Mouse (Mus musculus): ENCODE measurements at regions not wholly inside any gene's neighbourhood (a gene's known extent, or its start where the extent isn't known, plus 50 kb on each side); places are given as distances from the start of the nearest gene placed in this dataset.
"Not testable (repeated sequence)": the region's sequence is repeated elsewhere in the genome, so short reads cannot be mapped to it uniquely, and the experiment has no call there.

DNA sequence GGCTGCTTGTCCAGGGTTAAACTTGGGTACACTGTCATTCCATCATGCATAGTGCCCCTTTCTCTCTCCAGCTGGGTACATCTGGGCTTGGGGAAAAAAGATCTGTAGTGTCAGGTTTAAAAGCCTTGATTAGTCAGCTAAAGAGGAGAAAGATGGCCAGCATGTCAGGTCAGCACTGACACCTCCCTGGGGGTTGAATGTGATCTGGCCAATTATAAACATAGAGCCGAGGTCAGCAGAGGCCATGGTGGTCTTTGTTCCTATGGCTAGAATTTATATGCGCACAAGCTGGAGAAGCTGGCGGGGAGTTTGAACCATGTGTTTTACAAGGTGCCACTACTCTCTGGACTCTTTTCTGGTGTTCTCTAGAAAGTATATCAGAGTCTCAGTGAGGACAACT, 61.0 kb upstream of the Gm12728 start:
- H3K4me2 ChIP-seq (replicated peaks; ENCODE audit: low read depth, low read length, severe bottlenecking) = no peak overlapping the region
- WGBS = 53% methylated on average over 3 of the region's 3 CpGs
- DNase-seq (ENCODE audit: low spot score) = no peak

DNA sequence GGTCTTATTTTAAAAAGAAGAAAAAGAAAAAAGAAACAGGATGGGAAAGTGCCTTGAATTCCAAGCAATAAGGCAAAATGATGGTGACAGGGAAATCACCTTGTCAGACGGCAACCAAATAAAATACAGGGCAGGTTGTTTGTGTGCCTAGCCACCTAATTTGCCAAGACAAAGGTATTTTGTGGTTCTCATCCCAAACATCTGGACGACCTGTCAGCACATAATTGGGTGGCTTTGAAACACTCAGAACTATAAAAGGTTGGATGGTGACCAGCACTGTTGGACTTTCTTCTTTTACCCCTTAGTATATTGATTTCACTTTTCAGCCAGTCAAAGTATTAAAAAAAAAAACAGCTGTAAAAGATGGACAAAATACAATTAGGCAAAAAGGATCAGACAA, 58.8 kb upstream of the Gm12728 start:
- Histone ChIP-seq H3K9ac (ENCODE audit: low read depth, low read length, severe bottlenecking) (no peak overlapping the region), H3K9me3 (ENCODE audit: control insufficient read depth, low read length) (no peaks in the 10 kb centered on the region), H3K27me3 (ENCODE audit: control insufficient read depth, insufficient read depth, low read length) (no peaks in the 10 kb centered on the region), H3K4me3 (replicated peaks; ENCODE audit: low read length) (no peak overlapping the region), H3K4me2 (replicated peaks; ENCODE audit: low read depth, low read length, severe bottlenecking) (no peak overlapping the region), H3K4me1 (ENCODE audit: control insufficient read depth, insufficient read depth, low read length) (no peaks in the 10 kb centered on the region), H3K36me3 (ENCODE audit: control insufficient read depth, insufficient read depth, low read length) (no peaks in the 10 kb centered on the region), H3K27ac (replicated peaks; ENCODE audit: low read depth, low read length) (no peak overlapping the region)
- 27% methylated on average over 2 of the region's 2 CpGs for WGBS
- no peak for TF ChIP-seq POLR2A (IDR thresholded peaks at IDR 0.05; ENCODE audit: borderline replicate concordance, extremely low read depth, insufficient read depth, insufficient read length)
- DNase-seq (ENCODE audit: low spot score) (no peak), ATAC-seq (ENCODE audit: low FRiP score, low read depth) (no peak)

More for the DNA sequence above, 61.0 kb upstream of the Gm12728 start:
- ATAC-seq (ENCODE audit: low FRiP score, low read depth) = no peak
- TF ChIP-seq POLR2A (IDR thresholded peaks at IDR 0.05; ENCODE audit: borderline replicate concordance, extremely low read depth, insufficient read depth, insufficient read length) = no peak
- H3K9ac ChIP-seq (ENCODE audit: low read depth, low read length, severe bottlenecking) = no peak overlapping the region
- no peaks in the 10 kb centered on the region for H3K27me3 ChIP-seq (ENCODE audit: control insufficient read depth, insufficient read depth, low read length)
- no peaks in the 10 kb centered on the region for H3K9me3 ChIP-seq (ENCODE audit: control insufficient read depth, low read length)
- H3K4me1 ChIP-seq (ENCODE audit: control insufficient read depth, insufficient read depth, low read length) = no peaks in the 10 kb centered on the region
- no peak overlapping the region for H3K4me3 ChIP-seq (replicated peaks; ENCODE audit: low read length)
- H3K27ac ChIP-seq (replicated peaks; ENCODE audit: low read depth, low read length) = no peak overlapping the region
- H3K36me3 ChIP-seq (ENCODE audit: control insufficient read depth, insufficient read depth, low read length) = no peaks in the 10 kb centered on the region

DNA sequence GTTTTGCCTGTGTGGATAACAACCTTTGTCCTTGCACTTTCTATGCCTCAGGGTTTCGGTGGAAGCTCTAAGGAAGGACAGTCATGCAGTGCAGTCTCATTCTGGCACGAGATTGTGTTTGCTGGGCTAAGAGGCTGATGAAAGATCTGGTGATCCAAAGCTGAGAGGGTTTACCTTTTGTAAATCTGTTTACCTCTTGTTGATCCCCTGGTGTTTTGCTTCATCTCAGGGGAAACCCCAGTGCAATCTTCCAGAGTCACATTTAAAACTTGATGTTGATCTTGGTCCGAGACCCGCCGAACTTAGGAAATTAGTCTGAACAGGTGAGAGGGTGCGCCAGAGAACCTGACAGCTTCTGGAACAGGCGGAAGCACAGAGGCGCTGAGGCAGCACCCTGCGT, 54.6 kb upstream of the Gm12728 start:
- not testable (repeated sequence) for H3K27ac ChIP-seq (replicated peaks; ENCODE audit: low read depth, low read length); H3K4me3 ChIP-seq (replicated peaks; ENCODE audit: low read length); H3K36me3 ChIP-seq (ENCODE audit: control insufficient read depth, insufficient read depth, low read length); ATAC-seq (ENCODE audit: low FRiP score, low read depth); H3K4me1 ChIP-seq (ENCODE audit: control insufficient read depth, insufficient read depth, low read length); H3K9ac ChIP-seq (ENCODE audit: low read depth, low read length, severe bottlenecking); H3K4me2 ChIP-seq (replicated peaks; ENCODE audit: low read depth, low read length, severe bottlenecking); DNase-seq (ENCODE audit: low spot score); H3K9me3 ChIP-seq (ENCODE audit: control insufficient read depth, low read length); H3K27me3 ChIP-seq (ENCODE audit: control insufficient read depth, insufficient read depth, low read length)
- WGBS = 92% methylated on average over 6 of the region's 9 CpGs

Measured in limb, embryonic 14.5 days (tissue).